Mouse (Mus musculus): ENCODE measurements at regions not wholly inside any gene's neighbourhood (a gene's known extent, or its start where the extent isn't known, plus 50 kb on each side); places are given as distances from the start of the nearest gene placed in this dataset.
A peak's percentile ranks its signal among the peaks of the same experiment; 100 is the strongest.

DNA sequence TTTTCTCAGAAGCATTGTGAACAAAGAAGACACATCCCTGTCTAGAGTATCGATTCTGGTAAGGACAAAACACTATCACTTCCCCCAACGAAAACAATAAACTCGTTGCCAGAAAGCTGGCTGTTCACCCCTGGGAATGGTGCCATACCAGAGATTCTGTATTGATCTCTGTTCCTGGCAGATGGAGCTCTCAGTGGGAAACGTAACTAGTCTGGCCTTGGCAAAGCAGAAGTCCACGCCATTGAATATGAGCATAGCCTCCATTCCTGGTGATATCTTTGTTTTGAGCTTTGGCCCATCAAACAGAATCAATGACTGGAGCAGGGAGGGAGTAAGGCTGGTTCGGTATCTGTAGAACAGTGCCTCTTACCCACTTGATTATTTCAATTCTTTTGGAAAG is 102.0 kb downstream of the S1pr1 start:
- Histone ChIP-seq H3K4me1 (ENCODE audit: control insufficient read depth, insufficient read depth, low read length) (no peaks in the 10 kb centered on the region), H3K27ac (ENCODE audit: control insufficient read depth, insufficient read depth, low read depth, low read length, poor library complexity) (no peak overlapping the region), H3K4me3 (replicated peaks; ENCODE audit: control insufficient read depth, low read depth, low read length) (no peak overlapping the region)
- no peak for TF ChIP-seq CTCF (IDR thresholded peaks at IDR 0.05; ENCODE audit: control insufficient read depth, insufficient read depth, low read length)
- no peak for TF ChIP-seq POLR2A (IDR thresholded peaks at IDR 0.05; ENCODE audit: borderline replicate concordance, control insufficient read depth, low read depth, low read length)
- WGBS: 76% methylated on average over 6 of the region's 6 CpGs

DNA sequence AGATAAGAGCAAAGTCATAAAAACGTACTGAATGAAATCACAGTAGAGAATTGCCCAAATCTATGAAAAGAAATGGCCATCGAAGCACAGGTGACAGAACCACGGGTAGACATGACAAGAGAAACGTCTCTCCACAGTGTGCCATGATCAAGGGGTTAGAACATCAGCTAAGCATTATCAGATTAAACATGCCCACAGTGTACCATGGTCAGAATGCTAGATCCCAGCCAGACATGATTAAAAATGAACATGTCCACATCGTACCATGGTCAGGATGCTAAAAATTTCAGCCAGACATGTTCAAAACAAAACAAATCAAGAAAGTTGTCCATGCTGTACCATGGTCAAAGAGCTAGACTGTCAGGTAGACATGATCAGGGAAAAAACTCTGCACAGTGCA is 106.8 kb downstream of the S1pr1 start:
- Histone ChIP-seq H3K4me1 (ENCODE audit: control insufficient read depth, insufficient read depth, low read length) (no peaks in the 10 kb centered on the region), H3K27ac (ENCODE audit: control insufficient read depth, insufficient read depth, low read depth, low read length, poor library complexity) (no peak overlapping the region), H3K4me3 (replicated peaks; ENCODE audit: control insufficient read depth, low read depth, low read length) (no peak overlapping the region)
- TF ChIP-seq POLR2A (IDR thresholded peaks at IDR 0.05; ENCODE audit: borderline replicate concordance, control insufficient read depth, low read depth, low read length) (no peak), CTCF (IDR thresholded peaks at IDR 0.05; ENCODE audit: control insufficient read depth, insufficient read depth, low read length) (no peak)
- 81% methylated on average over 5 of the region's 5 CpGs for WGBS

DNA sequence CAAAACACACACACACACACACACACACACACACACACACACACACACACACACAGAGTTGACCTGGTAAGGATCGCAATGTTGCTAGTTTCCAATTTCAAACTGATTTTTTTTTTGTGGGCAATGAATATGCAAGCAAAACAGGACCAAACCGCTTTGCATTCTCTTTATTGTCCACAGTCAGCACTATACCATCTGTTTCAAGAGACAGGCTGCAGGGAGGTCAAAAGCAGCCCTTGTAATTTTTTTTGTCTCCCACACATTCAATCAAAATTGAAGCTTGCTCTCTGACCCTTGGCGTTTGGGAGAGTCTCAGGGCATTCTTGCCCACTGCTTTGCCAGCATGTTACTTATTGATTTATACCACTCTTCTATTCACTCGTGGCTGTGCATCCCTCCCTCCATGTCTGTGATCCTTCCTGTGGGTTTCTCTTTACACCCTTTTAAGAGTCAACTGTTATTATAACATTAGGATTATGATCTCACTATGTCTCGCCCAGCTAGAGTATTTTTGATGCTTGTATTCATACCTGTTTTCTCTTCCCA is 110.1 kb downstream of the S1pr1 start:
- 70% methylated on average over 5 of the region's 5 CpGs for WGBS
- no peak for TF ChIP-seq POLR2A (IDR thresholded peaks at IDR 0.05; ENCODE audit: borderline replicate concordance, control insufficient read depth, low read depth, low read length)
- TF ChIP-seq CTCF (IDR thresholded peaks at IDR 0.05; ENCODE audit: control insufficient read depth, insufficient read depth, low read length): no peak
- no peak overlapping the region for H3K4me3 ChIP-seq (replicated peaks; ENCODE audit: control insufficient read depth, low read depth, low read length)

DNA sequence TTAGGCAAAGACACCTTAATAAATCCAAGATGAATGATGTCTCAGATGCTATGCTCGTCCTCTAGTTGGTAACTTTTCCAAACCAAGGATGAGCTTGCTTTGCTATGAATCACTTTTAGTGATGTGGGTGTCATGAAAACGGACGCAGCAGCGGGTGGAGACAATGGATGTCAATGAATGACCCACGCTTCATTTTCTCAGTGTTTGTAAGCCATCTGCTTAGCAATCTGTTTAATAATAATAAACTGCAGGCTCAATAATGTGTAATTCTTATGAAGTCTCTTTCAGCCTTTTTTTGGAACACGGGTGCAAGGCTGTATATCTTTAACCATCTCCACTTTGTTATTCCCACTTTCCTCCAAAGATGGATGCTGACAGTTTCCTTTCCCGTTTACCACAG is 110.6 kb downstream of the S1pr1 start:
- Histone ChIP-seq H3K4me1 (ENCODE audit: control insufficient read depth, insufficient read depth, low read length) (no peaks in the 10 kb centered on the region), H3K4me3 (replicated peaks; ENCODE audit: control insufficient read depth, low read depth, low read length) (no peak overlapping the region), H3K27ac (ENCODE audit: control insufficient read depth, insufficient read depth, low read depth, low read length, poor library complexity) (no peak overlapping the region)
- WGBS: 83% methylated on average over 7 of the region's 7 CpGs
- no peak for TF ChIP-seq CTCF (IDR thresholded peaks at IDR 0.05; ENCODE audit: control insufficient read depth, insufficient read depth, low read length)
- no peak for TF ChIP-seq POLR2A (IDR thresholded peaks at IDR 0.05; ENCODE audit: borderline replicate concordance, control insufficient read depth, low read depth, low read length)

More for the DNA sequence above, 110.1 kb downstream of the S1pr1 start:
- no peaks in the 10 kb centered on the region for H3K4me1 ChIP-seq (ENCODE audit: control insufficient read depth, insufficient read depth, low read length)
- H3K27ac ChIP-seq (ENCODE audit: control insufficient read depth, insufficient read depth, low read depth, low read length, poor library complexity): no peak overlapping the region

DNA sequence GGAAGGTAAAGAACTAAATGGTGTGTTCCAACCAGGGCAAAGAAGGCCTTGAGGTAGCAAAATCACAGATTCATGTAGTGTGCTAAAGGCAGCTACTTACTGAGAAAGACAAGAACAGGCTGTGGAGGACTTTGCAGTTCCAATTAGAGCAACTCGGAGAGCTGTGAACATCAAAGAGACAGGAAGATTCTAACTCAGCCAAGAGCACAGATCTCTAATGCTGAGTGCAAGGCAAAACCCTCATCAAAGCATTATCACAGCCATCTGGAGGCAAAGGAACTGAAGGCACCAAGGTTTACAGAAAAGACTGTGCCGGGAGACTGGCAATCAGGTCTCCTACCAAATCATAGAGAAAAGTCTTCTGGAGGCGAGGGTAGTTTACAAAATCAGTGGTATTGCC is 111.1 kb downstream of the S1pr1 start:
- Histone ChIP-seq H3K27ac (ENCODE audit: control insufficient read depth, insufficient read depth, low read depth, low read length, poor library complexity) (no peak overlapping the region), H3K4me1 (ENCODE audit: control insufficient read depth, insufficient read depth, low read length) (no peaks in the 10 kb centered on the region), H3K4me3 (replicated peaks; ENCODE audit: control insufficient read depth, low read depth, low read length) (no peak overlapping the region)
- 78% methylated on average over 3 of the region's 3 CpGs for WGBS
- no peak for TF ChIP-seq CTCF (IDR thresholded peaks at IDR 0.05; ENCODE audit: control insufficient read depth, insufficient read depth, low read length)
- no peak for TF ChIP-seq POLR2A (IDR thresholded peaks at IDR 0.05; ENCODE audit: borderline replicate concordance, control insufficient read depth, low read depth, low read length)

DNA sequence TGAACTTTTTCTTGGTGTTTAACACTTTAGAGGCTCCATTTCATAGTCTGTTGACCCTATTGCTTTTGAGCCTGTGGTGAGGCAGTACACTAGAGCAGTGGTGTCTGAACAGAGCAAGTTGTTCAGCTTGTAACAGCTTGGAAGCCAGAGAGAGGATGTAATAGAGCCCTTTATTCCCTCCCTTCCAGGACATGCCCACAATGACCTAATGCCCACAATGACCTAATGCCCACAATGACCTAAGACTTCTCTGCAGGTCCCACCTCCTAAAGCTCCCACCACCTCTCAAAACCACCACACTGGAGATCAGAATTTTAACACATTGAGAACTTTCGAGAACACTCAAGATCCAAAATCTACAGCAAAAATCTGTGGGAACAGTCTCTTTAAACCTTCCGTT is 115.6 kb downstream of the S1pr1 start:
- Histone ChIP-seq H3K4me1 (ENCODE audit: control insufficient read depth, insufficient read depth, low read length) (no peaks in the 10 kb centered on the region), H3K27ac (ENCODE audit: control insufficient read depth, insufficient read depth, low read depth, low read length, poor library complexity) (no peak overlapping the region), H3K4me3 (replicated peaks; ENCODE audit: control insufficient read depth, low read depth, low read length) (no peak overlapping the region)
- TF ChIP-seq POLR2A (IDR thresholded peaks at IDR 0.05; ENCODE audit: borderline replicate concordance, control insufficient read depth, low read depth, low read length) (no peak), CTCF (IDR thresholded peaks at IDR 0.05; ENCODE audit: control insufficient read depth, insufficient read depth, low read length) (no peak)
- 84% methylated on average over 2 of the region's 2 CpGs for WGBS

DNA sequence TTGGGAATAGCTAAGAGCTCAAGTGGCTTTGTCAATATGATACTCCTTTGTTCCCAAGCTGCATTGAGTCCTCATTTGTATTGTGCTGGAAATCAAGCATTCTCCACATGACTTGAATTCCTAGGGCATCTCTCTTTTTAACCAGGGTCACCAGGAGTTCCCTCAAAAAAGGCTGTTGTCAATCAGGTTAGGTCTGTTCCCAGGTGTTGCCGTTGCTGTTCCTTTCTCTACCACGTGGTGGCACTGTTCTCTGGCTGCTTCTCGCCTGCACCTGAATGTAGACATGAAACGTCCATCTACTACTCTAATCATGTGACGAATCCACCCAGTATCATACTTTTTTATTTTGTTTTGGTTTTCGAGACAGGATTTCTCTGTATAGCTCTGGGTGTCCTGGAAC is 118.3 kb downstream of the S1pr1 start:
- TF ChIP-seq CTCF (IDR thresholded peaks at IDR 0.05; ENCODE audit: control insufficient read depth, insufficient read depth, low read length) (peak; percentile 96), POLR2A (IDR thresholded peaks at IDR 0.05; ENCODE audit: borderline replicate concordance, control insufficient read depth, low read depth, low read length) (no peak)
- H3K4me1 ChIP-seq (ENCODE audit: control insufficient read depth, insufficient read depth, low read length): no peaks in the 10 kb centered on the region
- 5% methylated on average over 6 of the region's 6 CpGs for WGBS
- no peak overlapping the region for H3K4me3 ChIP-seq (replicated peaks; ENCODE audit: control insufficient read depth, low read depth, low read length)
- no peak overlapping the region for H3K27ac ChIP-seq (ENCODE audit: control insufficient read depth, insufficient read depth, low read depth, low read length, poor library complexity)

DNA sequence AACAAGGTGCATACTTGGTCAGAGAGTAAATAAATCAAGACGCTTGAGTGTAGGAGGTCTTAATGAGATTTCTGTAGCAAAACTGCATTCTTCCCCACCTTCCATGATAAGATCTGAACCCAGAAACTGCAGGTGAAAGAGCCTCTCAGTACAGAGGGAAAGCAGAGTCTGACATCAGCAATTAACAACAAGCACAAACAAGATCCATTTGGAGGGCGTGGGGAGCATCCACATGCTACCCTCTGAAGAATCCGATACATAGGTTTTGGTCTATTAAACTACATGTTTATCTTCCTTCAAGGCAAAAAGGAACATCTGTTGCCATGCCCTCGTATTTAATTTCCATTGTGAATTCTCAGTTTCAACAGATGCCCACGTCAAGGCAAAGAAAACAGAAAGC is 124.2 kb downstream of the S1pr1 start:
- Histone ChIP-seq H3K4me3 (replicated peaks; ENCODE audit: control insufficient read depth, low read depth, low read length) (no peak overlapping the region), H3K27ac (ENCODE audit: control insufficient read depth, insufficient read depth, low read depth, low read length, poor library complexity) (no peak overlapping the region), H3K4me1 (ENCODE audit: control insufficient read depth, insufficient read depth, low read length) (no peaks in the 10 kb centered on the region)
- TF ChIP-seq CTCF (IDR thresholded peaks at IDR 0.05; ENCODE audit: control insufficient read depth, insufficient read depth, low read length): no peak
- TF ChIP-seq POLR2A (IDR thresholded peaks at IDR 0.05; ENCODE audit: borderline replicate concordance, control insufficient read depth, low read depth, low read length): no peak
- WGBS: 71% methylated on average over 5 of the region's 5 CpGs

DNA sequence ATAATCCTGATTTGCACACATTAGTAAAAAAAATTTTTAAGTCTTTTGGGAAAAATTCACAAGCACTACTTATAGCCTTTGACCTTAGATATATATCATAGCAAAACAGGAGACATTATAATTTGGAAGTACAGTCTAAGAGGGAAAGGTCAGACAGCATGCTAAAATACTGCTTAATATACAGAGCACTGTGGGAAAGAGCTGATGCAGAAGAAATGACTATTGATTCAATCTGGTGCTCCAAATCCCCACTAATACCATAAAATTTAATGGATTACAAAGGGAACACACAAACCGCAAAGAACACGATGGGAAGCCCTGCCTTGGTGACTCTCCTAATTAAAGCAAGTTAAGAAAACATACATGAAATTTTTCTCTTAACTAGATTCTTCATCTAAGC is 126.3 kb downstream of the S1pr1 start:
- WGBS: 84% methylated on average over 2 of the region's 2 CpGs
- Histone ChIP-seq H3K4me3 (replicated peaks; ENCODE audit: control insufficient read depth, low read depth, low read length) (no peak overlapping the region), H3K4me1 (ENCODE audit: control insufficient read depth, insufficient read depth, low read length) (no peaks in the 10 kb centered on the region), H3K27ac (ENCODE audit: control insufficient read depth, insufficient read depth, low read depth, low read length, poor library complexity) (no peak overlapping the region)
- TF ChIP-seq POLR2A (IDR thresholded peaks at IDR 0.05; ENCODE audit: borderline replicate concordance, control insufficient read depth, low read depth, low read length): no peak
- TF ChIP-seq CTCF (IDR thresholded peaks at IDR 0.05; ENCODE audit: control insufficient read depth, insufficient read depth, low read length): no peak
